Mouse (Mus musculus): ENCODE results near the gene Gm10251. TPM values are rescaled to one million over a fixed set of nuclear protein-coding genes. Genes with fewer than 3 reads are reported as not detected.

Gm10251 gene
- not detected in 2 replicates for polyA plus RNA-seq (2012; rRNA removed; ENCODE audit: low replicate concordance)

GRCm38 (mm10) chr14:6684070-6684469, at the start of gene Gm10251:
TSS of gene Gm10251 (minus strand) at chr14:6684170.

DNA sequence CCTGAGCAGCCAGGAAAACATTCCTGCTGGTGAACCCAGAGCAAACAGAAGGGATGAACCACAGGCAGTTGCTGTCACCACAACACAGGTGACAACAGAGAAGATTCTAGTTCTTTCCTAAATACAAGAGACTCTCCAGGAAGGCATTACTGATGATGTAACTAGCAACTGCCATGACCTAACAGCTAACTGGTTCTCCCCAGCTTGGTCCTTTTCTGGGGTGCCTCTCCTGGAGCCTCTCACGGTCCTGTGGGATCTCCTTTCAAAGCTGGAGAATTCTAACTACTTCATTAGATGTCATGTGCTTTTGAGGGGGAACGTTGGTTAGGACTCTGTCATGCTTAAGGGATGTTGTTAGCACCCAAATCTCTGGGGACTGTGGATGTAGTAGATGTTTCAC, 36.2 kb upstream of the Gm10251 start, which contains the start of gene Gm8050:
TSS of gene Gm8050 (minus strand) at position 101 of the 400 bp plus-strand sequence.

DNA sequence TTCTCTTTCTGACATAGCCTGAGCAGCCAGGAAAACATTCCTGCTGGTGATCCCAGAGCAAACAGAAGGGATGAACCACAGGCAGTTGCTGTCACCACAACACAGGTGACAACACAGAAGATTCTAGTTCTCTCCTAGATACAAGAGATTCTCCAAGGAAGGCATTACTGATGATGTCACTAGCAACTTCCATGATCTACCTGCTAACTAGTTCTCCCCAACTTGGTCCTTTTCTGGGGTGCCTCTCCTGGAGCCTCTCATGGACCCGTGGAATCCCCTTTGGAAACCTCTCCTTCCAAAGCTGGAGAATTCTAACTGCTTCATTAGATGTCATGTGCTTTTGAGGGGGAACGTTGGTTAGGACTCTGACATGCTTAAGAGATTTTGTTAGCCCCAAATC, 61.7 kb downstream of the Gm10251 start, which contains the start of gene Gm3460:
TSS of gene Gm3460 (minus strand) at position 101 of the 400 bp plus-strand sequence.

DNA sequence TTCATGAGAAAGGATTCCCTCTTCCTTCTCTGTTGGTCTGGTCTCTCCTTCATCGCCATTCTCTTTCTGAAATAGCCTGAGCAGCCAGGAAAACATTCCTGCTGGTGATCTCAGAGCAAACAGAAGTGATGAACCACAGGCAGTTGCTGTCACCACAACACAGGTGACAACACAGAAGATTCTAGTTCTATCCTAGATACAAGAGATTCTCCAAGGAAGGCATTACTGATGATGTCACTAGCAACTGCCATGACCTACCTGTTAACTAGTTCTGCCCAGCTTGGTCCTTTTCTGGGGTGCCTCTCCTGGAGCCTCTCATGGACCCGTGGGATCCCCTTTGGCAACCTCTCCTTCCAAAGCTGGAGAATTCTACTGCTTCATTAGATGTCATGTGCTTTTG, 93.5 kb downstream of the Gm10251 start, which contains the start of gene Gm3629:
TSS of gene Gm3629 (minus strand) at position 101 of the 400 bp plus-strand sequence.

Other genes with a start within 250 kb of the Gm10251 start
- gene Gm3594, start 239.6 kb downstream of the Gm10251 start, polyA plus RNA-seq (2012; rRNA removed; ENCODE audit: low replicate concordance): not detected in 2 replicates
- not detected in 2 replicates for gene Gm8356, start 146.9 kb downstream of the Gm10251 start, polyA plus RNA-seq (2012; rRNA removed; ENCODE audit: low replicate concordance)
- 0.08 and 0.36 TPM in 2 replicates for gene Gm3629, start 93.6 kb downstream of the Gm10251 start, polyA plus RNA-seq (2012; rRNA removed; ENCODE audit: low replicate concordance)
- gene Gm3460, start 61.8 kb downstream of the Gm10251 start, polyA plus RNA-seq (2012; rRNA removed; ENCODE audit: low replicate concordance): not detected in 2 replicates
- gene Gm8050, start 36.1 kb upstream of the Gm10251 start, polyA plus RNA-seq (2012; rRNA removed; ENCODE audit: low replicate concordance): not detected in 2 replicates
- gene Gm3636, start 58.2 kb upstream of the Gm10251 start, polyA plus RNA-seq (2012; rRNA removed; ENCODE audit: low replicate concordance): 0.21 and 0.75 TPM in 2 replicates
- not detected in 2 replicates for gene Gm8362, start 90.2 kb upstream of the Gm10251 start, polyA plus RNA-seq (2012; rRNA removed; ENCODE audit: low replicate concordance)
- gene Gm3642, start 156.1 kb upstream of the Gm10251 start, polyA plus RNA-seq (2012; rRNA removed; ENCODE audit: low replicate concordance): not detected in 2 replicates
- 0.06 and 0.11 TPM in 2 replicates for gene Gm3667, start 205.8 kb upstream of the Gm10251 start, polyA plus RNA-seq (2012; rRNA removed; ENCODE audit: low replicate concordance)

Measured in subcutaneous adipose tissue, adult 2 months (tissue).